Mouse (Mus musculus) small intestine, adult 2 months (tissue): ENCODE data around the gene Hmgb3. TPM values are rescaled to one million over a fixed set of nuclear protein-coding genes. Genes with fewer than 3 reads are reported as not detected.

ENCODE experiments used
- H3K27ac ChIP-seq: fragments of 200-500 bp; 2 replicates; pipeline ENCODE4 v1.5.1; 2012; ENCODE audit warnings: low read depth, low read length, control low read depth, inconsistent platforms; ENCODE audit not compliant: insufficient read depth
- H3K27me3 ChIP-seq: fragments of 200-500 bp; 2 replicates; pipeline ENCODE4 v1.6.1; 2012; ENCODE audit warnings: mild to moderate bottlenecking, moderate library complexity, low read length, inconsistent platforms; ENCODE audit not compliant: control insufficient read depth, insufficient read depth
- H3K36me3 ChIP-seq: fragments of 200-500 bp; 2 replicates; pipeline ENCODE4 v1.6.1; 2012; ENCODE audit warnings: mild to moderate bottlenecking, low read length, control low read depth, inconsistent platforms; ENCODE audit not compliant: control insufficient read depth, insufficient read depth
- H3K4me1 ChIP-seq: fragments of 200-500 bp; 2 replicates; pipeline ENCODE4 v1.6.1; 2012; ENCODE audit warnings: low read length, inconsistent platforms, mixed read lengths; ENCODE audit not compliant: control insufficient read depth, insufficient read depth, insufficient read length
- H3K4me3 ChIP-seq: fragments of 200-500 bp; 2 replicates; pipeline ENCODE4 v1.5.1; 2012; ENCODE audit warnings: low read depth, mild to moderate bottlenecking, control low read depth, inconsistent platforms, low read length, moderate library complexity
- CTCF ChIP-seq: fragments of 200-500 bp; IDR thresholded peaks from 2 replicates; pipeline ENCODE4 v1.5.1; 2012; ENCODE audit warnings: low read depth, mild to moderate bottlenecking, control low read depth, inconsistent platforms, low read length, moderate library complexity, mixed read lengths; ENCODE audit not compliant: insufficient replicate concordance, insufficient read length; ENCODE audit errors: extremely low read depth
- POLR2A ChIP-seq: fragments of 200-500 bp; IDR thresholded peaks from 2 replicates; pipeline ENCODE4 v1.6.1; 2012; ENCODE audit warnings: low read depth, mild to moderate bottlenecking, control low read depth, inconsistent platforms, low read length, moderate library complexity
- WGBS: fragments of 180-500 bp; shearing (Covaris S2); methylation state at CpG from one replicate; pipeline ENCODE4 v1.1.7; 2018; 5-methylcytosine and 5-hydroxymethylcytosine counted together
- polyA plus RNA-seq: library from polyadenylated mRNA; depleted of rRNA; stranded (reverse); fragments of >200 nt; gene quantifications from 2 replicates; pipeline ENCODE4 v1.2.3, GENCODE M21; 2012

The Hmgb3 gene
- polyA plus RNA-seq, 1 experiment = 24.0 TPM

- WGBS = 47% methylated on average over 2 of the region's 2 CpGs
Observed at GRCm38 (mm10) chrX:71545163-71545562, 10.6 kb upstream of the Hmgb3 start.

GRCm38 (mm10) chrX:71556115-71556941, 610 bp downstream of the Hmgb3 start:
- Histone ChIP-seq H3K36me3 (peaks cover 5% of the 10 kb centered on the region; the same call in 1 of the 2 replicates), H3K4me3 (peak overlapping the region; percentile 94), H3K27ac (peak overlapping the region; percentile 72), H3K27me3 (no peaks in the 10 kb centered on the region; the same call in 1 of the 2 replicates), H3K4me1 (no peaks in the 10 kb centered on the region)
- TF ChIP-seq POLR2A (no peak), CTCF (no peak)
- WGBS = 17% methylated on average over 71 of the region's 112 CpGs

More at GRCm38 (mm10) chrX:71545163-71545562, 10.6 kb upstream of the Hmgb3 start:
- Histone ChIP-seq H3K27me3 (no peaks in the 10 kb centered on the region), H3K4me3 (no peak overlapping the region), H3K4me1 (peaks cover 3% of the 10 kb centered on the region; the same call in 1 of the 2 replicates), H3K27ac (no peak overlapping the region), H3K36me3 (no peaks in the 10 kb centered on the region)
- TF ChIP-seq CTCF (no peak), POLR2A (no peak)

- Histone ChIP-seq H3K27me3 (no peaks in the 10 kb centered on the region; the same call in 1 of the 2 replicates), H3K36me3 (peaks cover 5% of the 10 kb centered on the region; the same call in 1 of the 2 replicates), H3K4me1 (no peaks in the 10 kb centered on the region), H3K27ac (no peak overlapping the region), H3K4me3 (peak overlapping the region; percentile 94)
- WGBS = 21% methylated on average over 27 of the region's 37 CpGs
- TF ChIP-seq CTCF (no peak), POLR2A (no peak)
Observed at GRCm38 (mm10) chrX:71556965-71557491, 1.3 kb downstream of the Hmgb3 start.

- Histone ChIP-seq H3K27ac (no peak overlapping the region), H3K27me3 (no peaks in the 10 kb centered on the region; the same call in 1 of the 2 replicates), H3K4me3 (no peak overlapping the region), H3K4me1 (no peaks in the 10 kb centered on the region), H3K36me3 (peaks cover 5% of the 10 kb centered on the region; the same call in 1 of the 2 replicates)
- TF ChIP-seq CTCF (no peak), POLR2A (no peak)
- WGBS = 75% methylated on average over 2 of the region's 2 CpGs
Observed at GRCm38 (mm10) chrX:71559336-71559735, 3.6 kb downstream of the Hmgb3 start.

DNA sequence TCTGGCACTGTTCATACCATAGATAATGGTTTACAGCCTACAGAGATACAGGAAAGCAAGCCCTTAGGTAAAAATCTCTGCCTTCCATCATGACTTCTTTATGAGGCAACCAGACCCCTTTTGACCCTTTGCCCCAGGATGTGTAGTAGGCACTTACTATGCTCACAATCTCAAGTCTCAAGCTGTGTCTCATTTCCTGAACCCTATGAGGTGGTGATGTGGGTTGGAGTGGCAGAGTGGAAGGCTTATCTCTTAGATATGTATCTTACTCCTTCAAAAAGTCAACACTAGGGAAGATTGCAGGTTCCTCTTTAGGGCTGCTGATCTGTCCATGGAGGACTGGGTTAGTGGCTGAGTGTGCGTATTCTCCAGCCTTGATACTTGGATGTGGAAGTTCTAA, 5.1 kb downstream of the Hmgb3 start:
- Histone ChIP-seq H3K27me3 (no peaks in the 10 kb centered on the region; the same call in 1 of the 2 replicates), H3K4me1 (no peaks in the 10 kb centered on the region), H3K4me3 (no peak overlapping the region), H3K36me3 (peaks cover 5% of the 10 kb centered on the region; the same call in 1 of the 2 replicates), H3K27ac (no peak overlapping the region)
- 95% methylated on average over 1 of the region's 1 CpGs for WGBS
- TF ChIP-seq CTCF (no peak), POLR2A (no peak)

GRCm38 (mm10) chrX:71573132-71573900, 17.6 kb downstream of the Hmgb3 start:
- TF ChIP-seq CTCF = no peak
- TF ChIP-seq POLR2A = no peak
- Histone ChIP-seq H3K27me3 (no peaks in the 10 kb centered on the region), H3K27ac (peak overlapping the region; percentile 72), H3K36me3 (no peaks in the 10 kb centered on the region), H3K4me1 (peaks cover 7% of the 10 kb centered on the region; the same call in 1 of the 2 replicates), H3K4me3 (no peak overlapping the region)
- 19% methylated on average over 3 of the region's 3 CpGs for WGBS
